Mouse (Mus musculus): ENCODE data around the gene Btg3.

DNA sequence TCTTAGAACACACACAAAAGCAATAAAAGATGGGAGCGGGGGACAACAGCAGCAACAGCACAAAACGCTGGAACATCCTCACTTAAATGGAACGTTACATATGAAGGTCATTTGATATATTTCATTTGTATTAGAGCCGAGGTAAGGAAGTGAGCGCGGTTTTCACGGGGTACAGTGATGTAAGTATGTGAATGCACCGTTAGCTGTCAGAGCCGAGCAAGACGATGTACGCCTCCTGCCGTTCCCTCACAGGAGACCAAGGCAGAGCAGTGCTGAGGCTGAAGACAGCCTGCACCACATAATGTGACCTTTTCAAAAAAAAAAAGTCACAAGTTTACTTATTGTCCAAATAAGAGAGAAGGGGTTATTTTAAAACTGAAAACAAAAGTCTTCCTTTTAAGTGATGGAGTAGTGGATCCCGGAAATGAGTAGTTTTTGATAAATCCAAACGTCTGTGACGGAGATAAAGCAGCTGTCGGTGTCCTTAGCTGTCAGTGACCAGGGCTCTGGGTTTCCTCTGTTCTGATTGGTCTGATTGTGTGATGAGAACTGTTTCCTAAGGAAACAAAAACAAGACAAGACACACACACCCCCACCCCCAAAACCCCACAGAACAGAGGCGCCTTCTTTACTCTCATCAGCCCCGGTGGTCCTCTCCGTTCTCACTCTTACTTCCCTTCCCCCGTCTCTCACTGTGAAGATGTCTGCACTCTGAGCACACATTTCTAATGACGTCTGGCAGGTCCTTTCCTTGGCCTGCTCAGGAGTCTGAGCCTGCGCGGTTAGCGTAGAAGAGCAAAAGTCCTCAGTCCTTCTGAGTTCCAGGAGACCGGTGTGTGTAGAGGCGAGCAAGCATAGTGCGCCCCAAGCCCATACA, 50.8 kb downstream of the Btg3 start:
- TF ChIP-seq CTCF (IDR thresholded peaks at IDR 0.05; ENCODE audit: borderline replicate concordance, insufficient read depth, low read length) (no peak; the same call in 1 of the 2 replicates), POLR2A (IDR thresholded peaks at IDR 0.05; ENCODE audit: low read depth, low read length) (no peak)

Data from embryonic fibroblast, embryonic 13.5 days (primary cell).